Mouse (Mus musculus) hindbrain, postnatal 0 days (tissue): ENCODE measurements at regions not wholly inside any gene's neighbourhood (a gene's known extent, or its start where the extent isn't known, plus 50 kb on each side); places are given as distances from the start of the nearest gene placed in this dataset.

ENCODE experiments used
- ATAC-seq: fragments of 200-750 bp; cut with Nextera tagmentation; 2 replicates; pipeline ENCODE4 v1.8.0; 2017; ENCODE audit warnings: mild to moderate bottlenecking, moderate TSS enrichment, moderate library complexity
- DNase-seq: peaks from one replicate; pipeline ENCODE4 v3.0.0-alpha.2; 2015; ENCODE audit warnings: low spot score
- H3K27ac ChIP-seq: fragments of 300-500 bp; sonication (generic); 2 replicates; pipeline ENCODE4 v1.5.1; 2014; ENCODE audit warnings: mild to moderate bottlenecking
- H3K27me3 ChIP-seq: fragments of 300-500 bp; sonication (generic); 2 replicates; pipeline ENCODE4 v1.6.1; 2014; ENCODE audit warnings: low read length, mixed read lengths; ENCODE audit not compliant: insufficient read depth
- H3K36me3 ChIP-seq: fragments of 300-500 bp; sonication (generic); 2 replicates; pipeline ENCODE4 v1.6.1; 2014; ENCODE audit warnings: low read length, mixed read lengths; ENCODE audit not compliant: insufficient read depth
- H3K4me1 ChIP-seq: fragments of 300-500 bp; sonication (generic); 2 replicates; pipeline ENCODE4 v1.6.1; 2014; ENCODE audit warnings: antibody characterized with exemption, low read length, mixed read lengths; ENCODE audit not compliant: insufficient read depth
- H3K4me2 ChIP-seq: fragments of 300-500 bp; sonication (generic); 2 replicates; pipeline ENCODE4 v1.6.1; 2014; ENCODE audit warnings: low read depth, mild to moderate bottlenecking, low read length, moderate library complexity, mixed read lengths
- H3K4me3 ChIP-seq: fragments of 300-500 bp; sonication (generic); 2 replicates; pipeline ENCODE4 v1.5.1; 2014; ENCODE audit warnings: low read length
- H3K9ac ChIP-seq: fragments of 300-500 bp; sonication (generic); replicated peaks from 2 replicates; pipeline ENCODE4 v1.6.1; 2014; ENCODE audit warnings: mild to moderate bottlenecking, low read length, moderate library complexity, mixed read lengths
- H3K9me3 ChIP-seq: fragments of 300-500 bp; sonication (generic); 2 replicates; pipeline ENCODE4 v1.6.1; 2016; ENCODE audit warnings: low read length, mixed read lengths
- CTCF ChIP-seq: IDR thresholded peaks from 2 replicates; pipeline ENCODE4 v1.5.1; 2016; ENCODE audit warnings: antibody characterized with exemption, control low read depth, low read depth
- WGBS: fragments of 180-500 bp; shearing (Covaris S2); extraction: QIAGEN DNeasy Blood & Tissue Kit; methylation state at CpG from one replicate; pipeline ENCODE4 v1.1.7; 2014; 5-methylcytosine and 5-hydroxymethylcytosine counted together

- Histone ChIP-seq H3K27ac (peak overlapping the region; percentile 97), H3K27me3 (no peaks in the 10 kb centered on the region), H3K4me3 (no peak overlapping the region), H3K36me3 (peaks cover 8% of the 10 kb centered on the region; the same call in 1 of the 2 replicates), H3K9ac (no peak overlapping the region), H3K4me2 (no peak overlapping the region), H3K4me1 (peaks cover 52% of the 10 kb centered on the region), H3K9me3 (no peaks in the 10 kb centered on the region)
- WGBS: 8% methylated on average over 2 of the region's 2 CpGs
- peak; percentile 92 for DNase-seq
- peak; percentile 55 for ATAC-seq
- TF ChIP-seq CTCF: no peak
Observed at GRCm38 (mm10) chr7:79520222-79520710, 54.1 kb upstream of the Polg start.

GRCm38 (mm10) chr7:79518928-79519327, 52.8 kb upstream of the Polg start:
- H3K4me3 ChIP-seq: no peak overlapping the region
- peaks cover 49% of the 10 kb centered on the region for H3K4me1 ChIP-seq
- no peaks in the 10 kb centered on the region for H3K36me3 ChIP-seq
- no peaks in the 10 kb centered on the region for H3K9me3 ChIP-seq
- WGBS: 24% methylated on average over 7 of the region's 7 CpGs
- DNase-seq: peak; percentile 64
- peak overlapping the region; percentile 21; the same call in 1 of the 2 replicates for H3K9ac ChIP-seq
- TF ChIP-seq CTCF: no peak
- peak overlapping the region; percentile 97 for H3K27ac ChIP-seq
- H3K27me3 ChIP-seq: no peaks in the 10 kb centered on the region
- ATAC-seq: peak; percentile 19; the same call in 1 of the 2 replicates
- peak overlapping the region; percentile 11; the same call in 1 of the 2 replicates for H3K4me2 ChIP-seq

- Histone ChIP-seq H3K27ac (peak overlapping the region; percentile 97), H3K4me3 (no peak overlapping the region), H3K4me1 (peaks cover 43% of the 10 kb centered on the region), H3K9me3 (no peaks in the 10 kb centered on the region), H3K36me3 (no peaks in the 10 kb centered on the region), H3K27me3 (no peaks in the 10 kb centered on the region), H3K9ac (peak overlapping the region; percentile 21; the same call in 1 of the 2 replicates), H3K4me2 (peak overlapping the region; percentile 2; the same call in 1 of the 2 replicates)
- 8% methylated on average over 5 of the region's 5 CpGs for WGBS
- ATAC-seq: no peak
- DNase-seq: peak; percentile 58
- no peak for TF ChIP-seq CTCF
Observed at GRCm38 (mm10) chr7:79517581-79518337, 51.6 kb upstream of the Polg start.

GRCm38 (mm10) chr7:79516287-79516686, 50.1 kb upstream of the Polg start:
- DNase-seq: no peak

More at GRCm38 (mm10) chr7:79516287-79516686, 50.1 kb upstream of the Polg start:
- Histone ChIP-seq H3K27ac (peak overlapping the region; percentile 97), H3K36me3 (no peaks in the 10 kb centered on the region), H3K27me3 (no peaks in the 10 kb centered on the region), H3K4me1 (peaks cover 44% of the 10 kb centered on the region), H3K4me3 (no peak overlapping the region), H3K4me2 (peak overlapping the region; percentile 53; the same call in 1 of the 2 replicates), H3K9ac (no peak overlapping the region), H3K9me3 (no peaks in the 10 kb centered on the region)
- no peak for ATAC-seq
- 20% methylated on average over 4 of the region's 4 CpGs for WGBS
- TF ChIP-seq CTCF: no peak
